Mouse (Mus musculus): ENCODE measurements around the gene Tgm4.
A peak's percentile ranks its signal among the peaks of the same experiment; 100 is the strongest.

The Tgm4 gene

GRCm38 (mm10) chr9:123034426-123034825 is at the start of gene Tgm4:
TSS of gene Tgm4 (plus strand) at chr9:123034726.
- no peak for DNase-seq (ENCODE audit: low spot score)

GRCm38 (mm10) chr9:122998406-122999192 is 35.9 kb upstream of the Tgm4 start:
- no peak for DNase-seq (ENCODE audit: low spot score)

GRCm38 (mm10) chr9:122999193-122999586 is 35.3 kb upstream of the Tgm4 start:
- no peak for DNase-seq (ENCODE audit: low spot score)

- no peak for DNase-seq (ENCODE audit: low spot score)
These were observed 29.8 kb upstream of the Tgm4 start for GRCm38 (mm10) chr9:123004718-123005117.

- DNase-seq (ENCODE audit: low spot score), result no peak
These were observed 28.5 kb upstream of the Tgm4 start for GRCm38 (mm10) chr9:123006071-123006470.

- DNase-seq (ENCODE audit: low spot score), result peak; percentile 76
These were observed 13.4 kb upstream of the Tgm4 start, which contains the start of gene Tmem42 for GRCm38 (mm10) chr9:123020995-123021631. TSS of gene Tmem42 (plus strand) at chr9:123021326.

GRCm38 (mm10) chr9:123021636-123022379 is 12.7 kb upstream of the Tgm4 start:
- peak; percentile 16 for DNase-seq (ENCODE audit: low spot score)

GRCm38 (mm10) chr9:123024201-123024600 is 10.3 kb upstream of the Tgm4 start:
- DNase-seq (ENCODE audit: low spot score), result no peak

- DNase-seq (ENCODE audit: low spot score), result no peak
These were observed 2.9 kb upstream of the Tgm4 start for GRCm38 (mm10) chr9:123031496-123032246.

- DNase-seq (ENCODE audit: low spot score), result no peak
These were observed 13.1 kb downstream of the Tgm4 start for GRCm38 (mm10) chr9:123047665-123048064.

GRCm38 (mm10) chr9:123058724-123059292 is 24.3 kb downstream of the Tgm4 start:
- no peak for DNase-seq (ENCODE audit: low spot score)

- no peak for DNase-seq (ENCODE audit: low spot score)
These were observed 25.6 kb downstream of the Tgm4 start for GRCm38 (mm10) chr9:123060172-123060571.

- no peak for DNase-seq (ENCODE audit: low spot score)
These were observed 44.6 kb downstream of the Tgm4 start for GRCm38 (mm10) chr9:123079149-123079548.

- no peak for DNase-seq (ENCODE audit: low spot score)
These were observed 45.8 kb downstream of the Tgm4 start for GRCm38 (mm10) chr9:123080355-123080754.

- DNase-seq (ENCODE audit: low spot score), result no peak
These were observed 46.3 kb downstream of the Tgm4 start for GRCm38 (mm10) chr9:123080796-123081195.

GRCm38 (mm10) chr9:123085373-123085772 is 50.8 kb downstream of the Tgm4 start:
- no peak for DNase-seq (ENCODE audit: low spot score)

- DNase-seq (ENCODE audit: low spot score), result no peak
These were observed 53.0 kb downstream of the Tgm4 start for GRCm38 (mm10) chr9:123087558-123087957.

GRCm38 (mm10) chr9:123090844-123091243 is 56.3 kb downstream of the Tgm4 start:
- DNase-seq (ENCODE audit: low spot score), result no peak

GRCm38 (mm10) chr9:123099631-123100455 is 65.3 kb downstream of the Tgm4 start:
- no peak for DNase-seq (ENCODE audit: low spot score)

GRCm38 (mm10) chr9:123103425-123103824 is 68.9 kb downstream of the Tgm4 start:
- DNase-seq (ENCODE audit: low spot score), result no peak

GRCm38 (mm10) chr9:123104362-123104761 is 69.8 kb downstream of the Tgm4 start:
- no peak for DNase-seq (ENCODE audit: low spot score)
